Mouse (Mus musculus) intestine, embryonic 16.5 days (tissue): ENCODE measurements around the gene Ppp4r4. TPM values are rescaled to one million over a fixed set of nuclear protein-coding genes. Genes with fewer than 3 reads are reported as not detected.
"Not testable (repeated sequence)": the region's sequence is repeated elsewhere in the genome, so short reads cannot be mapped to it uniquely, and the experiment has no call there.

Experiments
- ATAC-seq: fragments of 200-750 bp; cut with Nextera tagmentation; 2 replicates; pipeline ENCODE4 v1.8.0; 2017; ENCODE audit warnings: moderate TSS enrichment, moderate library complexity
- H3K27ac ChIP-seq: fragments of 300-500 bp; sonication (generic); 2 replicates; pipeline ENCODE4 v1.5.1; 2014; ENCODE audit warnings: mild to moderate bottlenecking, low read length
- H3K27me3 ChIP-seq: fragments of 300-500 bp; sonication (generic); replicated peaks from 2 replicates; pipeline ENCODE4 v1.6.1; 2014; ENCODE audit warnings: low read length, control low read depth, mixed read lengths; ENCODE audit not compliant: control insufficient read depth, insufficient read depth
- H3K36me3 ChIP-seq: fragments of 300-500 bp; sonication (generic); 2 replicates; pipeline ENCODE4 v1.6.1; 2014; ENCODE audit warnings: low read length, control low read depth; ENCODE audit not compliant: control insufficient read depth, insufficient read depth
- H3K4me1 ChIP-seq: fragments of 300-500 bp; sonication (generic); 2 replicates; pipeline ENCODE4 v1.6.1; 2014; ENCODE audit warnings: low read length, control low read depth, mixed read lengths; ENCODE audit not compliant: control insufficient read depth, insufficient read depth
- H3K4me2 ChIP-seq: fragments of 300-500 bp; sonication (generic); 2 replicates; pipeline ENCODE4 v1.6.1; 2014; ENCODE audit warnings: low read depth, low read length, control low read depth
- H3K4me3 ChIP-seq: fragments of 300-500 bp; sonication (generic); 2 replicates; pipeline ENCODE4 v1.5.1; 2014; ENCODE audit warnings: mild to moderate bottlenecking, low read length
- H3K9ac ChIP-seq: fragments of 300-500 bp; sonication (generic); 2 replicates; pipeline ENCODE4 v1.6.1; 2014; ENCODE audit warnings: low read depth, low read length
- H3K9me3 ChIP-seq: fragments of 300-500 bp; sonication (generic); 2 replicates; pipeline ENCODE4 v1.6.1; 2016; ENCODE audit warnings: low read length, control low read depth; ENCODE audit not compliant: control insufficient read depth
- polyA plus RNA-seq: library from polyadenylated mRNA; unstranded; fragments of >200 nt; fragmentation: Nextera tagmentation; extraction: Ambion mirVana; gene quantifications from 2 replicates; pipeline ENCODE4 v1.2.1, GENCODE M21; 2015

The Ppp4r4 gene
- polyA plus RNA-seq, 1 experiment from 2014 or later: 0.76 TPM

DNA sequence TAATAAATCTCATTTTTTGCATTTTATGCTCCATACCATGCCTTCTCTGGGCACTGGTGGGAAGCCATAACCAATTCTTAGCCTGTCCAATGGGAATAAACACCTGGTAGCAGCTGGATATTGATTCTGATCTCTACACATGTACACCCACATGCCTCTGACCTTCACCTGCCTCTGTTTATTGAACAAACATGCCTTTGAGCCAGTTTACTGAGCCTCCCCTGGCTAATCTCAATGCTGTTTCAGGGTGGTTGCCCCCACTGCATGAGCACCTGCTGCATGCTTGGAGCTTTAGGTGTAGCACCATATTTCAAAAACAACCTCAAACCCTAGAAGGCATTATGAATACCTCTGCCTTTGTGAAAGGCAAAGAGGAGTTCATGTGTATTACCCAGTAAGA lies 130.0 kb downstream of the Ppp4r4 start:
- H3K27me3 ChIP-seq, H3K4me1 ChIP-seq, H3K27ac ChIP-seq, H3K9ac ChIP-seq, ATAC-seq, H3K4me3 ChIP-seq, H3K36me3 ChIP-seq, H3K9me3 ChIP-seq, H3K4me2 ChIP-seq: not testable (repeated sequence)

Other genes starting within 250 kb of the Ppp4r4 start
- gene Fam181a, start 221.3 kb upstream of the Ppp4r4 start, polyA plus RNA-seq: not detected in 2 replicates
- gene Asb2, start 176.3 kb upstream of the Ppp4r4 start, polyA plus RNA-seq: 22.5 and 23.6 TPM in 2 replicates
- gene Otub2, start 143.6 kb upstream of the Ppp4r4 start, polyA plus RNA-seq: 5.5 and 5.6 TPM in 2 replicates
- gene 9330161L09Rik, start 124.5 kb upstream of the Ppp4r4 start, polyA plus RNA-seq: 0.13 TPM in 1 of 2 replicates, not detected in the other
- 68.2 and 85.0 TPM in 2 replicates for gene Ddx24, start 106.5 kb upstream of the Ppp4r4 start, polyA plus RNA-seq
- 40.8 and 45.4 TPM in 2 replicates for gene Ifi27, start 98.1 kb upstream of the Ppp4r4 start, polyA plus RNA-seq
- 15.4 and 16.7 TPM in 2 replicates for gene Ifi27l2a, start 88.6 kb upstream of the Ppp4r4 start, polyA plus RNA-seq
- 66.6 and 78.2 TPM in 2 replicates for gene Ifi27l2b, start 75.1 kb upstream of the Ppp4r4 start, polyA plus RNA-seq
- 1.3 and 1.9 TPM in 2 replicates for gene Serpina10, start 99.2 kb downstream of the Ppp4r4 start, polyA plus RNA-seq
- gene Serpina6, start 124.9 kb downstream of the Ppp4r4 start, polyA plus RNA-seq: 53.8 and 90.3 TPM in 2 replicates
- 0.09 and 0.31 TPM in 2 replicates for gene Serpina16, start 143.9 kb downstream of the Ppp4r4 start, polyA plus RNA-seq
- 0.12 TPM in 1 of 2 replicates, not detected in the other for gene Serpina1f, start 163.2 kb downstream of the Ppp4r4 start, polyA plus RNA-seq
- 16.7 and 18.2 TPM in 2 replicates for gene Serpina1d, start 241.3 kb downstream of the Ppp4r4 start, polyA plus RNA-seq